Mouse (Mus musculus) granulocyte monocyte progenitor cell, adult 5-6 weeks (primary cell): ENCODE measurements around the gene Tsen15. TPM values are rescaled to one million over a fixed set of nuclear protein-coding genes. Genes with fewer than 3 reads are reported as not detected.

ENCODE experiments used
- ATAC-seq: replicated peaks from 2 replicates; pipeline ENCODE4 v1.8.0; 2016; ENCODE audit warnings: mild to moderate bottlenecking, moderate TSS enrichment, inconsistent platforms; ENCODE audit not compliant: poor library complexity, severe bottlenecking
- total RNA-seq, 2 experiments: library from RNA; stranded (forward) in 1 of 2; stranded (reverse) in 1 of 2; fragments of 200-712, 200-1000 nt in 1 of 2; fragments of >200 nt in 1 of 2; fragmentation: Nextera tagmentation in 1 of 2; gene quantifications; 2 replicates each; pipeline ENCODE4 v1.2.3; 2014 to 2017

The Tsen15 gene
- 52.9 and 57.0 TPM in 2 replicates for total RNA-seq (2014; fragmentation: Nextera tagmentation)
- total RNA-seq (2017): 26.9 and 39.7 TPM in 2 replicates

GRCm38 (mm10) chr1:152386188-152386835 is at the start of gene Tsen15:
Gene Tsen15 (minus strand): TSS chr1:152386688.
- peak; percentile 100 for ATAC-seq

DNA sequence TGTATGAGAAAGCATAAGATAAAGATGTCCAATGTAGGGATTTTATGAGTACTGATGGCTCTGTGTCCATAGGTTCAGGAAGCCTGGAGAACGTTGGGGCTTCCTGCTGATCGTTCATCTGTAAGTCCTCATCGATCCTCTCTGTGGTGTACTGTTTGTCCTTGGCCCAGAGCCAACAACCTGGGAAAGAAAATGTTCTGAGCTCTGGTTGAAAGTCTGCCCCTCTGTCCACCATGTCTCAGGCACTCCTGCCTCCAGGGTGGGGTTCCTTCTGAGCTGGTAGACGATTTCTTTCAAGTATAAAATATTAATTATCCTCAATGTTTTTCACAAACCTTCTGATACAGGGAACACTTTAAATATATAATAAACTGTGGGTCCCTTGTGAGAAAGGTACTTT is 47.7 kb upstream of the Tsen15 start:
- ATAC-seq: no peak

DNA sequence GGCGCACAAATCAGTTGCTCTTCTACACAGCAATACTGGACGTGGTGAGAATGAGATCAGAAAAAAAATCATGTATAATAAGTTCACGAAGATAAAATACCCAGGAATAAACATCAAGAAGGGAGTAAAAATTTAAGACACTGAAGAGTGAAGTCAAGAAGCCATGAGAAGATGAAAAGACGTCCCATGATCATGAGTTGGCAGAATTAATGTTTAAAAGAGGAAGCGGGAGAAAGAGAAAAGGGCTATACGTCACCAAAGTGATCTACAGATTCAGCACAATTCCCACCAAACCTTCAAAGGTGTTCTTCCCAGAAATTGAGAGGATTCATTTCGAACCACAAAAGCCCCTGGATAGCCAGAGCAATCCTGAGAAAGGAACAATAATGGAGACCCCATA is 43.3 kb upstream of the Tsen15 start:
- ATAC-seq: peak; percentile 59

DNA sequence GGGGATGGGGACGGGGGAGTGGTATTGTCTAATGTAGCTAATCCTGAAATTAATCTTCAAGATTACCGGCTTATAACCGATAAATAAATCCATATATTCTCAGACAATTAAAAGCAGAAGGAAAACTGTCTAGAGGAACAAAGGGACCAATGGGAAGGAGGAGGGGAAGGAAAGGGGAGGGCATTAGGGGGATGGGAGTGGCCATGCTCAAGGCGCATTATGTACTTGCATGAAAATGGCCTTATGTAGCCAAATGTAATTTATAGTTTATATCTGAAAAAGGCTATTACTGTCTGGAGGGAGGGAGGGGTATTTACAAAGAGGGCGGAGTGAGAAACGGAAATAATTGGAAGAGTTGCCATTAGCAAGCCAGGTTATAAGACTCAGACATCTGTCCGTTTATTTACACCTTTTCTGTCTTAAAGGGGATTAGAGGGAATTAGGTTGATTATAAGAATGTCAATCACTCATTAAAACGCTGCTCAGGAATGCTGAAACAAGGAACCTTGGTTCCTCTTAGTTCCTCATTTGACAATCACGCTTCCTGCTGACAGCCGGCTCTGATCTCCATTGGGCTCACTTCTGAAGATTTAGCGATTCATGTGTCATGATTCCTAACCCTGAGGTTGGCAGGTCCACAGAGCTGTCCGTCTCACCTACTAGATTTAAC is 41.6 kb upstream of the Tsen15 start:
- ATAC-seq: peak; percentile 83

GRCm38 (mm10) chr1:152423052-152423451 is 36.6 kb upstream of the Tsen15 start:
- no peak for ATAC-seq

DNA sequence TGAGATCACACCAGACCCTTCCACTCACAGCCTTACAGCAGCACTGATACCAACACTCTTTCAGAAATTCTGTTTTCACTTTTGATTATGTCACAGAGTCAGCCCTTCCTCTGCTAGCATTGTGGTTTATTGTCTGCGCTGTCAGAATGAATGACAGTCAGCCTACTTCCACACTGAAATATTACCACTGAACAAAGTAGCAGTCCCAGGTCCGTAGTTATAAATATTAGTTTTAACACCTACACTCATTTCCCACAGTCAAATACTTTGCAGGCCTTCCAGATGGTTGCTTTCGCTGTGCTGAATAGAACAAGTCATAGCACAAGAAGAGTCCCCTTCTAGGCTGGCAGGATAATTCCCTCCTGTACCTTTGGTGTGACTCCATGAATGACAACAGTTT is 35.8 kb upstream of the Tsen15 start:
- ATAC-seq: no peak

GRCm38 (mm10) chr1:152417602-152418001 is 31.1 kb upstream of the Tsen15 start:
- ATAC-seq: no peak

- no peak for ATAC-seq
Observed at GRCm38 (mm10) chr1:152416306-152416904, 29.9 kb upstream of the Tsen15 start.

- ATAC-seq: no peak
Observed at GRCm38 (mm10) chr1:152414451-152414850, 28.0 kb upstream of the Tsen15 start.

DNA sequence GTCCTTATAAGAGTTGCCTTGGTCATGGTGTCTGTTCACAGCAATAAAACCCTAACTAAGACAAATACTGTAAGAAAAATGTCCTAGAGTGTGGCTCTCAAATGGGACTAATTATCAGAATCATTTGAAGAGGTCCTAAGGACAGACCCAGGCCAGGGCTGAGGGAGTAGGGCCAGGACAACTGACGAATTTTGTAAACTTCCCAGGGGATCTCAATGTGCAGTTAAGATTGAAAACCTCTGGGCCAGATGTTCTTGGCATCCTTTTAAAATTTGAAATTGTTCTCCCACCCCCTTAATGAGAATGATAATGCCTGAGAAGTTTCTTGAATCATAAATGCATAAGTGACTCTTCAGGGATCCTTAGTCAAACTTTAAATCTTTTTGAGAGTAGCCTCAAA is 27.5 kb upstream of the Tsen15 start:
- no peak for ATAC-seq

DNA sequence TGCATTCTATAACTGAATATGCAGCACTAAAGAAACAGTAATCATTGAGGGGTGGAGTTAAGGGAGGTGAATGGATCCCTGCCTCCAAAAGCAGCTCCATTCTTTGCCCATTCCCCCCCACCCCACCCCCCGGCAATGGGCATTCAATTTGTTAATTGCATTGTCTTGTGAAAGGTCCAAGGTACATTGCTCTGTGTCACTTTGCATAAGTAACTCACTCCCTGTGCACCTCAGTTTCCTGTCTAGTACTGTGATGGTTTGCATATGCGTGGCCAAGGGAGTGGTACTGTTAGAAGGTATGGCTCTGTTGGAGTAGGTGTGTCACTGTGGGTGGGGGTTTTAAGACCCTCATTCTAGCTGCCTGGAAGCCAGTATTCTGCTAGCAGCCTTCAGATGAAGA is 26.6 kb upstream of the Tsen15 start:
- ATAC-seq: no peak

DNA sequence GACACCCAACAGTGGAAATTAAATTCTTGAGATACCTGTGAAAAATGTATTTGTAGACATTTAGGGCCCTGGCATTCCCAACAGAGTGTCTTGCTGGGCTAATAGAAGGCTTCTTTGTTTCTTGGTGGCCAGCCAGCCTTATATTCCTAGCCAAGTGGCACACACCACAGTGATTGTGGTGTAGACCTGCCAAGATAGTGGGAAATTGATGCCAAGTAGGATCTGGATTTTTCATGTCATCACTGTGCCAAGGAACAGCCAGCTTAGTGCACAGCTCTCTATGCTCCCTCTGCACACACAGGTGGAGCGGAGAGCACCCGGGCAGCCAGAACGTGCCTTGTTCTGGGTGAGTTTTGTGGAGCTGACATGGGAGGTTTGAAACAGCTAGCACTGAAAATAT is 24.2 kb upstream of the Tsen15 start:
- no peak for ATAC-seq

DNA sequence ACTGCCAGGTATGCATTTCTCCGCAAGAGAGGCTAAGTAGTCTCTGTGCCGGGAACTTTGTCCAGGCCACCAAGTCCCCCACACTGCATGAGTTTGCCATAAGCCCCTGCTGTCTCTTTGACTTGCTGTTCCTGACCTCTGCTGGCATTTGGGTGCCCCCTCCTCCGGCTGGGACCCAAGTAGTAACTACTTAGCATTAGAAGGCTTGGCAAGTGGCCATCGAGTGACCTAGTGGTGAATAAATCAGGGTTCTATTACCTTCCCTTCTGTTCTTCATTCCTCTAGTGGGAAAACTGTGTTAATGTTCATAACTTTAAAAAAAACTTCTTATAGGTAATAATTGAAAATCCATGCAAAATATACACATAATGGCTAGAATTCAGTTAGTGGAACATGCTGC is 22.9 kb upstream of the Tsen15 start:
- no peak for ATAC-seq

- no peak for ATAC-seq
Observed at GRCm38 (mm10) chr1:152407021-152407946, 20.8 kb upstream of the Tsen15 start.

GRCm38 (mm10) chr1:152400556-152401540 is 14.4 kb upstream of the Tsen15 start:
- no peak for ATAC-seq

GRCm38 (mm10) chr1:152399790-152400555 is 13.5 kb upstream of the Tsen15 start, which contains the start of gene Colgalt2:
Gene Colgalt2 (plus strand): TSS chr1:152399830.
- ATAC-seq: peak; percentile 82

- ATAC-seq: no peak
Observed at GRCm38 (mm10) chr1:152398708-152399107, 12.2 kb upstream of the Tsen15 start.

- ATAC-seq: no peak
Observed at GRCm38 (mm10) chr1:152394956-152395515, 8.5 kb upstream of the Tsen15 start.
